Mouse (Mus musculus) spleen, postnatal 14 days (tissue): ENCODE data around the gene Gm4985.
"Not testable (repeated sequence)": the region's sequence is repeated elsewhere in the genome, so short reads cannot be mapped to it uniquely, and the experiment has no call there.

ENCODE experiments used
- DNase-seq, 2 experiments: peaks; one replicate each; pipeline ENCODE4 v3.0.0; 2021 to 2022; ENCODE audit warnings: low spot score in 2 of 2

Gm4985 gene

DNA sequence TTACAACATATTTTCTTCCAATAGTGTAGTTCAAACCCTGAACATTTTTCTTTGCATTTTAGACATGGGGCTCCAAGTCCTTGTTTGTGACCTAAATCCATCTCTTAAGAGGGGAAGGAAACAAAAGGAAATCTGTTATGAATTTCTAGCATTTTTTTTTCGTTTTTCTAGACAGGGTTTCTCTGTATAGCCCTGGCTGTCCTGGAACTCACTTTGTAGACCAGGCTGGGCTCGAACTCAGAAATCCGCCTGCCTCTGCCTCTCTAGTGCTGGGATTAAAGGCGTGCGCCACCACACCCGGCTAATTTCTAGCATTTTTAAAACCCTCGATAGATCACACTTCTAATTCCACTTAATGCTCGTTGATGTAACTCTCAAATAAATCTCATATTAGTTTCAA lies at the start of gene Gm4985:
Gene Gm4985, minus strand, starts transcription at position 101 of the 400 bp plus-strand sequence.
- not testable (repeated sequence) for DNase-seq

DNA sequence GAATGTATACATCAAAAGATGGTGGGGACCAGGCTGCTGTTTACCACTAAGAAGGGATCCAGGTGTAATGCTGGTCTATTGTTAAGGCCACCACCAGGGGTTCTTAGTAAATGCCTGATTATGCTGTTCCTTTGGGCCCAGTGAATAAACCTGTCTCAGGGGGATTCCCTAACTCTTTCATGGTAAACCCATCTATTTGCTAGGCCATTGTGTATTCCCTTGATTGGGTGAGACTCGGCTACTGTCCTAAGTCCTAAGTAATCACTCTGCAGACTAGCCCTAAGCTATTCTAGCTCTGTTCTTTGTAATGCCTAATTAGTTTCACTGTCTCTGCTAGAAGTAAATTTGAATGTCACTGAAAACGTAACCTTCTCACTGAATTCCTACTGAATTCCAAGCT lies 4.6 kb downstream of the Gm4985 start:
- DNase-seq: no peak
